Mouse (Mus musculus) liver, embryonic 13.5 days (tissue): Measurements from ENCODE around the gene Orai1. TPM values are rescaled to one million over a fixed set of nuclear protein-coding genes. Genes with fewer than 3 reads are reported as not detected.

ENCODE experiments used
- ATAC-seq: fragments of 200-750 bp; cut with Nextera tagmentation; 2 replicates; pipeline ENCODE4 v1.8.0; 2017; ENCODE audit warnings: low read depth, mild to moderate bottlenecking, moderate number of reproducible peaks, moderate library complexity
- DNase-seq: peaks from one replicate; pipeline ENCODE4 v3.0.0; 2022
- H3K27ac ChIP-seq: fragments of 300-500 bp; sonication (generic); 2 replicates; pipeline ENCODE4 v1.5.1; 2015; ENCODE audit warnings: moderate library complexity, mild to moderate bottlenecking, inconsistent platforms
- H3K27me3 ChIP-seq: fragments of 300-500 bp; sonication (generic); 2 replicates; pipeline ENCODE4 v1.6.1; 2015; ENCODE audit warnings: mild to moderate bottlenecking, inconsistent platforms
- H3K36me3 ChIP-seq: fragments of 300-500 bp; sonication (generic); 2 replicates; pipeline ENCODE4 v1.6.1; 2015; ENCODE audit warnings: mild to moderate bottlenecking, inconsistent platforms
- H3K4me1 ChIP-seq: fragments of 300-500 bp; sonication (generic); replicated peaks from 2 replicates; pipeline ENCODE4 v1.6.1; 2015; ENCODE audit warnings: inconsistent platforms
- H3K4me2 ChIP-seq: fragments of 300-500 bp; sonication (generic); 2 replicates; pipeline ENCODE4 v1.6.1; 2015; ENCODE audit warnings: inconsistent platforms, mild to moderate bottlenecking, moderate library complexity
- H3K4me3 ChIP-seq: fragments of 300-500 bp; sonication (generic); replicated peaks from 2 replicates; pipeline ENCODE4 v1.5.1; 2015; ENCODE audit warnings: mild to moderate bottlenecking, inconsistent platforms
- H3K9ac ChIP-seq: fragments of 300-500 bp; sonication (generic); 2 replicates; pipeline ENCODE4 v1.6.1; 2015; ENCODE audit warnings: mild to moderate bottlenecking, inconsistent platforms
- H3K9me3 ChIP-seq: fragments of 300-500 bp; sonication (generic); replicated peaks from 2 replicates; pipeline ENCODE4 v1.6.1; 2016; ENCODE audit warnings: inconsistent platforms
- WGBS: fragments of 180-500 bp; shearing (Covaris S2); methylation state at CpG from one replicate; pipeline ENCODE4 v1.1.7; 2015; ENCODE audit not compliant: insufficient replicate concordance; 5-methylcytosine and 5-hydroxymethylcytosine counted together
- polyA plus RNA-seq: library from polyadenylated mRNA; unstranded; fragments of >200 nt; fragmentation: Nextera tagmentation; extraction: Ambion mirVana; gene quantifications from 2 replicates; pipeline ENCODE4 v1.2.1, GENCODE M21; 2015

Gene Orai1
- polyA plus RNA-seq, 1 experiment from 2014 or later: 8.2 TPM

DNA sequence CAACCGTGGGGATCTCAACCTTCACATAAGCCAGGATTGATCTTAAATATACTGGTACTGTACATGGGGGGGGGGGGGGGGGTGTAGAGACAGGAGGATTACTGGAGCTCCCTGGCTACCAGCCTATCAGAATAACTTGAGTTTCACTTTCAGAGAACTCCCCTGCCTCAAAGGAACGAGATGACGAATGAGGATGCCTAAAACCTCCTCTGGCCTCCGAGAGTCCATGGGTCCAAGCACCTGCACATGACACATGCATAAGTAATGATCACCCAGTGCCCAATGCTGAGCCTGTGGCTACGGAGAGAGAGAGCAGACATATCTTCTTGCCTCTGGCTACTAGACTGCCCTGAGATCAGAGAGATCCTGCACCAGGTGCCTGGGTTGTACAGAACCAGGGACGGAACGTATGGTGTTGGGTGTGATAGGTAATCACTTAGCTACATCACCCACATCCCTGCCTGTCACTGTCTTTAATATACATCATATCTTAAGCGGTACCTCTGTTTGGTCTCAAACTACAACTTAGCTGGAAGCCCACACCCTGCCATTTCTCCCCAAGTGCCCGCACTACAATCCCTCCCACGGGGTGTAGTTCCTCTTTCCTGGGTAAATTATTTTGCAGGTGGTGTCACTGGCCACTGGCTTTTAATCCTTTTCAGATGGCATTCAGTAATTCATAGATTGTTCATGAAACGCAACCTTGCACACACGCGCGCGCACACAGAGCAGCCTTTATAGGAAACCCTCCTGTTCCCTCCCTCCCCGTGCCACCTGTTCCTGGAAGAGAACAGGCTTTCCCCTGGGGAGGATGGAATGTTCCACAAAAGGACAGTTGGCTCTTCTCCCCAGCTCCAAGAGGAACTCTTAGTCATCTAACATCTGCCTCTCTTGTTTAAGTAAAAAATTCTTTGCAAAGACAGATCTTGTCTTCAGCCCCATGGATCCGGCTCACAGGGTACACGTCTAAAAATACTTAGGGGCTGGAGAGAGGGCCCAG is 17.4 kb upstream of the Orai1 start:
- 66% methylated on average over 18 of the region's 18 CpGs for WGBS
- Histone ChIP-seq H3K4me3 (no peak overlapping the region), H3K9me3 (no peaks in the 10 kb centered on the region), H3K27me3 (0 out of 2 replicates have a peak, but pooled peaks cover 9% of the 10 kb centered on the region), H3K27ac (no peak overlapping the region; the same call in 1 of the 2 replicates), H3K4me1 (peaks cover 19% of the 10 kb centered on the region), H3K9ac (no peak overlapping the region), H3K4me2 (no peak overlapping the region), H3K36me3 (no peaks in the 10 kb centered on the region)
- no peak for DNase-seq
- ATAC-seq: no peak

DNA sequence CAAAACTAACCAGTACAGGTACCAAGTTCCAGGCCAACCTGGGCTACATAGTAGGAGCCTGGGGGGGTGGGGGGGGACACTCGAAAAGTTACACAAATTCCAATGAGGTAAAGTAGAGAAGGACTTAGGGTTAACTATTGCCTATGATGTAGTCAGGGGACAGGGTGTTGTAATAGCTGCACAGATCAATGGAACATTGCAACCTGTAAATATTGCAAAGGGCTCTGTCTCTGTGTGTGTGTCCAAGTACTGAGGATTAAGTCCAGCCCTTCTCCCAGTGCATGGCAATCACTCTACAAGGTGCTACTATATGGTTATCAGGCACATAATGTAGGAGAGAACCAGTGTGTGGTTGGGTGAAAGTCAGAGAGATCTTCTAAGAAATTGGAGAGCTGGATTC is 14.0 kb upstream of the Orai1 start:
- Histone ChIP-seq H3K9ac (no peak overlapping the region), H3K9me3 (no peaks in the 10 kb centered on the region), H3K4me2 (no peak overlapping the region), H3K27me3 (peaks cover 11% of the 10 kb centered on the region; the same call in 1 of the 2 replicates), H3K27ac (peak overlapping the region; percentile 71), H3K4me1 (peaks cover 10% of the 10 kb centered on the region; the same call in 1 of the 2 replicates), H3K36me3 (no peaks in the 10 kb centered on the region), H3K4me3 (no peak overlapping the region)
- no peak for DNase-seq
- ATAC-seq: peak; percentile 81
- WGBS: 34% methylated on average over 1 of the region's 1 CpGs

DNA sequence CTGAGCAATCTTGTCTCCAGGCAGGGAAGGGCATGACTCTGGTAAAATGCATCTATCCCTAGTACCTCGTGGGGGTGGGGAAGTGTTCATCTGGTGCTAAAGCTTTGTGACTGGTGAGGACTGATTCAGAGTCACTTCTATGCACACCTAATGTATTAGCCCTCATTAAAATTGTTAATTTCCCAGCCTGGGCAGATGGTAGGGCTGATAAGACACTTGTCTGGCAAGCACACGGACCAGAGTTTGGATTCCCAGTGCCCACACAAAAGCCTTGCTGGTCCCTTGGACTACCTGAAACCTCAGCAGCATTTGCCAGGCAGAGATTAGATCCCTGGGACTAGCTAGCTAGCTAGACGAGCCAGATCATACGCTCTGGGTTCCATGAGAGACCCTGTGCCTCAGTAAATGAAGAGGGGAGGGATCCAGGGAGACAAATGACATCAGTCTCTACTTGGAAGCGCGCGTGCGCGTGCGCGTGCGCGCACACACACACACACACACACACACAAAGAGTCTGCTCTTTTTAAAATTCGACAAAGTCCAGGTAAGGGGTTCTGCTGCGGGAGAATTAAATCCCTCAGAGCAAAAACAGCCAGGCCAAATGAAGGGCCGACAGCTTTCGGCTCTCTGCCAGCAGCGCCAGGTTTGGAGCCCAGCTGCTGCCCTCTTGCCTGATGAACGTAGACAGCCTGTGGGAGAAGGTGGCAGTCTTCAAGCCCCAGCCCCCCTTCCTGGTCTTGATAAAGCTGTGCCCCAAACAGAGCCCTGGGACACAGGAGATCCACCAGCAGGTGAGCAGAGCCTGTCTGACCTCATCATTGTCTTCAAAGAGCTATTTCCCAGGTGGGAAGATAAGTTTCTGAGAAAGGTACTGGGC is 8.9 kb upstream of the Orai1 start:
- H3K4me3 ChIP-seq: no peak overlapping the region
- H3K4me2 ChIP-seq: no peak overlapping the region
- H3K27ac ChIP-seq: no peak overlapping the region
- no peak overlapping the region for H3K9ac ChIP-seq
- WGBS: 64% methylated on average over 19 of the region's 19 CpGs
- H3K27me3 ChIP-seq: peaks cover 15% of the 10 kb centered on the region; the same call in 1 of the 2 replicates
- ATAC-seq (no peak), DNase-seq (no peak)
- peaks cover 6% of the 10 kb centered on the region; the same call in 1 of the 2 replicates for H3K4me1 ChIP-seq
- H3K36me3 ChIP-seq: no peaks in the 10 kb centered on the region
- H3K9me3 ChIP-seq: no peaks in the 10 kb centered on the region

DNA sequence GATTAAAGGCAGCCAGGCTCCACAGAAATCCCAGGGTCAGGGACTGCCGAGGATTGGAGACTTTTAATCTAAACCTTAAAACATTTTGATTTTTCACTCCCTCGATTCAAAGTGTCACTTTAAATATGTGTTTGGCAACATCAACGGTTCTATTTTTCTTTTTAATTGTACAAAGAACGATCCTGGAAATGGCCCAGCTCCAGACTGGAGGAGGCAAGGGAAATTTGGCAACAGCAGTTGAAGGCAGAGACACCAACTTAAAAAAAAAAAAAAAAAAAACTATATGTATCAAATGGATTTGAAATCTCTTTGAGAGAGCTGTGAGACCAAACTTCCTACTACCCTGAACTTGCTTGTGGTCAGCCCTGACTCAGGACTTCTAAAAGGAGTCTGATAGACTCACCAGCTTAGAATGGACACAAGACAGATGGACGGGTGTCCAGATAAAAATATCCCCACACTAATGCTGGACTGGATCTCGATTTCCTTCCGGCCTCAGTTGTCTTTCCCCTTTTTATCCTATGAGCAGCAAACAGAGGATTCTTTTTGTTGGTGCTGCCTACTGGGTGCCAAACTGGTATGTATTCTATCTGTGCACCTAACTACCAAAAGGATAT is 5.9 kb upstream of the Orai1 start:
- H3K9ac ChIP-seq: no peak overlapping the region
- H3K4me2 ChIP-seq: no peak overlapping the region
- 54% methylated on average over 7 of the region's 7 CpGs for WGBS
- no peaks in the 10 kb centered on the region for H3K36me3 ChIP-seq
- H3K9me3 ChIP-seq: no peaks in the 10 kb centered on the region
- H3K27ac ChIP-seq: no peak overlapping the region
- ATAC-seq (no peak), DNase-seq (no peak)
- H3K4me1 ChIP-seq: peaks cover 7% of the 10 kb centered on the region
- H3K4me3 ChIP-seq: no peak overlapping the region
- peaks cover 8% of the 10 kb centered on the region; the same call in 1 of the 2 replicates for H3K27me3 ChIP-seq

DNA sequence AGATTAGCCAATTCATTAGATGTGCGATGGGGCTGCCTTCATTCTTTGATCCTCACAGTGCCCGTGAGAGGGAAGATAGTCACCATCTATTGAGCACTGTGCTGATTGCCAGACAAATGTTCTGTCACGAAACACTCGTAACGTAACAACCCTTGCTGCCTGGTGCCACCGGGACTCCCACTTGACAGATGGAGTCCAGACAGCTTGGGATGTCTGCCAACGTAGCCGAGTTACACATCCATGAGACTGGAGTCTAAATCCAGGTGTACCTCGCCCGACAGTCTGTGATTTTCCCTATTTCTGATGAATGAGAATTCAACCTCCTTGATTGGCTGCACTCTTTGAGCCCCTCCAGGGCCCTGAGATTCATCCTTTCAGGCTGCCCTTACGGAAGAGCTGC is 5.0 kb upstream of the Orai1 start:
- Histone ChIP-seq H3K9ac (no peak overlapping the region), H3K4me1 (peaks cover 14% of the 10 kb centered on the region), H3K4me3 (no peak overlapping the region), H3K27me3 (peaks cover 8% of the 10 kb centered on the region; the same call in 1 of the 2 replicates), H3K27ac (no peak overlapping the region), H3K9me3 (no peaks in the 10 kb centered on the region), H3K4me2 (no peak overlapping the region), H3K36me3 (no peaks in the 10 kb centered on the region)
- 73% methylated on average over 11 of the region's 11 CpGs for WGBS
- ATAC-seq (no peak), DNase-seq (no peak)

DNA sequence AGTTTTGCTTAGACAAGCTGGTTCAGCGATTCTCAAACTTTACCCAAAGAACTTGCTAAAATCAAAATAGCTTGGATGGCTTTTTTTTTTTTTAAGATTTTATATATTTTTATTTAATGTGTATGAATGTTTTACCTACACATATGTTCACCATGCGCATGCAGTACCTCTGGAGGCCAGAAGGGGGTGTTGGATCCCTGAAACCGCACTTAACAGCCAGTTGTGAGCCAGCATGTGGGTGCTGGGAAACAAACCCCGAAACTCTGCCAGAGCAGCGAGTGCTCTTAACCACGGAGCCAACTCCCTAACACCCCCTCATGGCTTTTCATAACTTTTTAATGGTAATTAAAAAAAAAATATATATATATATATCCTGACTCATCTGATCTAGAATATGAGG is 4.1 kb upstream of the Orai1 start:
- no peaks in the 10 kb centered on the region for H3K36me3 ChIP-seq
- ATAC-seq (no peak), DNase-seq (no peak)
- H3K9me3 ChIP-seq: no peaks in the 10 kb centered on the region
- H3K4me1 ChIP-seq: peaks cover 20% of the 10 kb centered on the region
- WGBS: 78% methylated on average over 6 of the region's 6 CpGs
- H3K4me3 ChIP-seq: no peak overlapping the region
- H3K4me2 ChIP-seq: no peak overlapping the region
- H3K27me3 ChIP-seq: 0 out of 2 replicates have a peak, but pooled peaks cover 4% of the 10 kb centered on the region
- H3K27ac ChIP-seq: no peak overlapping the region
- H3K9ac ChIP-seq: no peak overlapping the region

DNA sequence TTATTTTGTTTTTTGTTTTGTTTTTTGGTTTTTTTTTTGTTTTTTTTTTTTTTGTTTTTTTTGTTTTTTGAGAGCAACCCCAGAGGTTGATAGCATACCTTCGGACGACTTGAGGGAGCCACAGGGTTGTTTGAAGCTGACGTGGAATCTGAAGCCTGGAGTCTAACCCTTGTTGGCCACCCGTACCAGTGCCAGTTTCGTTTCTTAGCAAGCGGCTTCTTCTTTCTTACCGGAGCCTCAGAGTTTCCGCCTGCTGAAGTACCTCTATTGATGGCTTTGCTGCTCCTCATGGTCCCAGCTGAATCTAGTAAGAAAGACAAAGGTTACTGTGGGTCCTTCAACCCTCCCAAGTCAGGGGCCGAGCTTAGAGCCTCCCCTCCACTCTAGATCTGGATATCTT is 3.2 kb upstream of the Orai1 start:
- ATAC-seq (no peak), DNase-seq (no peak)
- Histone ChIP-seq H3K9me3 (no peaks in the 10 kb centered on the region), H3K4me2 (no peak overlapping the region), H3K4me1 (peaks cover 29% of the 10 kb centered on the region), H3K36me3 (no peaks in the 10 kb centered on the region), H3K4me3 (no peak overlapping the region), H3K27ac (no peak overlapping the region), H3K27me3 (0 out of 2 replicates have a peak, but pooled peaks cover 4% of the 10 kb centered on the region), H3K9ac (no peak overlapping the region)
- WGBS: 84% methylated on average over 9 of the region's 9 CpGs

DNA sequence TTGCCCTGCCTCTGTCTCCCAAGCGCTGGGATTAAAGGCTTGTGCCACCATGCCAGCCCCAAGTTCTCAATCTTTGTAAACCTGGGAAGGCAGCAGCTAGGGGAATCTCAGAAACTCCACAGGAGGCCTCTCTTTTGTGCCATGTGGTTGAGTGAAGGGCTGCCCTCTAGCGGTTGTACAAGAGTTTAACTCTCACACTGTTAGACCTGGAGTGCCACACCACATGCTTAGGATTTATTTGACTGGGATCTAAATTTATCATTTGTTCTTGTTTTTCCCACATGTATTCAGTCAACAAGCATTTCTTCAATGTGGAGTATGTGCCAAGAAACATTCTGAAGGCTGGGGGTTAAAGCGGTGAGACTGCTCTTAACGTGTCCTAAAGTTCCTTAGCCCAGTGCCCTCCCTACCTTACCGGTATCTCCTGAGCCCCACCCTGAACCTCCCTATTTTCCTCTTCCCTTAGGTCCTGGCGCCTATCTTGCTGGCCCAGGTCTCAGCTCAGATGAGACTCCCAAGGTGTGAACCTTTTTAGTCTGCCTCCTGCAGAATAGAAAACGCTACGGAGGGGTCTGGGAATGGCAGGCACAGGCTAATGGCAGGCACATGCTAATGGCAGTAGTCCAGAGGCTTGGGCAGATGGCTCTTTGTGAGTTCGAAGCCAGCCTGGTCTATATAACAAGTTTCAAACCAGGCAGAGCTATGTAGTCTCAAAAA is 1.1 kb upstream of the Orai1 start:
- H3K27me3 ChIP-seq: 0 out of 2 replicates have a peak, but pooled peaks cover 4% of the 10 kb centered on the region
- no peak for ATAC-seq
- H3K9ac ChIP-seq: peak overlapping the region; percentile 61
- WGBS: 40% methylated on average over 9 of the region's 9 CpGs
- peak; percentile 54 for DNase-seq
- no peaks in the 10 kb centered on the region for H3K9me3 ChIP-seq
- peak overlapping the region; percentile 99 for H3K4me2 ChIP-seq
- peaks cover 49% of the 10 kb centered on the region for H3K4me1 ChIP-seq
- H3K4me3 ChIP-seq: no peak overlapping the region
- no peaks in the 10 kb centered on the region for H3K36me3 ChIP-seq
- peak overlapping the region; percentile 85; the same call in 1 of the 2 replicates for H3K27ac ChIP-seq

DNA sequence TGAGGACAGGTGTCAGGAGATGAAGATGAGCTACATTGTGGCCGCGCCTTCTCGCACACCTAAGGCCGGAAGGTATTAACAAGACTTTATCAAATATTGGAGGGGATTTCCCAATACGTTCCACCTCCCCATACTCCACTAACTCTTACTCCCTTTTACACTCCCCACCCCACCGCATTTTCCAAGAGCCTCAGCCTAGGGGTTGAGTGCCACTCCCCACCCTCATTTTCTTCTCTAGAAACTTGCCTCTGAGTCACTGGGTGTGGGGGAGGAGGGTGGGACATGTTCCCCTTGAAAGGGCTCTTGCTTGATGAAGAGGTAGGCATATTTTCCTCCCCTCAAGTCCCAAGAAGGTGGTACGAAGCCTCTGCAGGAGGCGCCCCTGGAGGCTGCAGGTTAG is 1.0 kb downstream of the Orai1 start:
- DNase-seq (no peak), ATAC-seq (no peak)
- Histone ChIP-seq H3K36me3 (no peaks in the 10 kb centered on the region), H3K27ac (peak overlapping the region; percentile 94), H3K9ac (peak overlapping the region; percentile 87), H3K4me1 (peaks cover 68% of the 10 kb centered on the region), H3K9me3 (no peaks in the 10 kb centered on the region), H3K4me3 (peak overlapping the region; percentile 80), H3K4me2 (peak overlapping the region; percentile 99), H3K27me3 (no peaks in the 10 kb centered on the region)
- 14% methylated on average over 8 of the region's 8 CpGs for WGBS

DNA sequence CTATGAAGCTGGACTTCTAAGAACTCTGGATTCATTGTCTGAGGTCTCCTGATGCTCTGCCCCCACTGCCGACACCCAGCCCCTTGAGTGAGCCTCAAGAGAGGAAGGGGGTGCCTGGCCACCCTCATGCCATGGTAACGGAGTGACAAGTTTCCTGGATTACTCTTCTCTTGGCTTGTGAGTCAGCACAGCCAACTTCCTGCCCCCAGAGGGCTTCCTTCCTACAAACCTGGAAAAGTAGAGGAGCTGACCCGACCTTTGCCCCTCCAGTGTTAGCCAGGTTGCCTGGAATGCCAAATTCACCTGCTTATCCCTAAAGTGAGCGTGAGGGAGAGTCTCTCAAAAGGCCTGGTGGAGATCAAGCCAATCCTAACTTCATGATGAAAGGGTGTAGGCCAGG is 2.6 kb downstream of the Orai1 start:
- Histone ChIP-seq H3K4me1 (peaks cover 68% of the 10 kb centered on the region), H3K4me3 (no peak overlapping the region), H3K9me3 (no peaks in the 10 kb centered on the region), H3K4me2 (peak overlapping the region; percentile 99), H3K9ac (no peak overlapping the region; the same call in 1 of the 2 replicates), H3K27ac (peak overlapping the region; percentile 32; the same call in 1 of the 2 replicates), H3K27me3 (no peaks in the 10 kb centered on the region), H3K36me3 (no peaks in the 10 kb centered on the region)
- ATAC-seq (no peak), DNase-seq (no peak)
- WGBS: 42% methylated on average over 4 of the region's 4 CpGs
